Mouse (Mus musculus): ENCODE results near the gene Cd5.

The Cd5 gene

DNA sequence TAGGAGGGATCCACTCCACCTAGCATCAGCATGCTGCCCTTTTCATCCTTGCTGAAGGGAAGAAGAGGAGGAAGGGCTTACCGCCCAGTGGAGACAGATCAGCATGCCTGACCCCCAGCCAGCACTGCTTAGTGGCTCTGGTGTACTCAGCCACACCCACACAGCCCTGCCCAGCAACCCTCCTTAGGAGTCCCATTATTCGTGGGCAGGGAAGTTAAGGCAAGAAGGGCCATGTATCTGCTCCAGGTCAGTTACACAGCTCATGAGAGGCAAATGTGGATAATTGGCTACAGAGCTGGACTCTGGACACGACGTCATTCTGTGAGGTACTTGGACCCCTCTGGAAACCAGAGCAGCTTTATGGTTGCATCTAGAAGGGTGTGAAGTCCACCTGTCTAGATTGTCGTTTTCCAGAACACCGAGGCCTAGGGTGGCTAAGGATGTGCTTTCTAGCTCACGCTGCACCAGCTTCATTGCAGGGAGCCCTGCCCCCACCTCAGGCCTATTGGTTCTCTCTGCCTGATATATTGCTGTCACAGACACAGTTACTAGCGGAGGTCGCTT lies 66.9 kb downstream of the Cd5 start:
- no peak for DNase-seq (ENCODE audit: low read depth, low spot score)

DNA sequence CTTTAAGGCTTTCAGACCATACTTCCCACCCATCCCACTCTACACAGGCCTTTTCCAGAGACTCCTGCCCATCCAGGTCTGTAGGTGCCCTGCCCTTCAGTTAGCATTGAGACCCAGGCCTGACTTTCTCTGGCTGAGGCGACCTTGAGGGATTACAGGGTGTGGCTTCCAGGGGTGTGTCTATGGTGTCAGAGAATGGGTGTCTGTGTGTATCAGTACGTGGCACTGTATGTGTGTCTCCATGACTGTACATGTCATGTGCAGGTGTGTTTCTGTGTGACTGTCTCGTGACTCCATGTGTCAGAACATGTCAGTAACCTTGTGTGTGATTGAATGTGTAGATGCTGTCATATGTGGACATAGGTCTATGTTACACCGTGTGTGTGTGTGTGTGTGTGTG lies 67.5 kb downstream of the Cd5 start:
- no peak for DNase-seq (ENCODE audit: low read depth, low spot score)

Data from brain, embryonic 18.5 days (tissue).